Mouse (Mus musculus) embryo, embryonic 9.5 days (tissue): Measurements from ENCODE around the gene 1700001C02Rik.

ENCODE experiments used
- DNase-seq: peaks from one replicate; pipeline ENCODE4 v3.0.0-alpha.2; 2017; ENCODE audit errors: extremely low spot score

Gene 1700001C02Rik

GRCm38 (mm10) chr5:30465861-30466260 is at the start of gene 1700001C02Rik:
TSS of gene 1700001C02Rik (plus strand) at chr5:30466047.
- DNase-seq = no peak

GRCm38 (mm10) chr5:30416665-30417064 is 49.2 kb upstream of the 1700001C02Rik start:
- DNase-seq = no peak

- no peak for DNase-seq
These were observed 42.7 kb upstream of the 1700001C02Rik start for GRCm38 (mm10) chr5:30423121-30423520.

- peak; percentile 48 for DNase-seq
These were observed 42.1 kb upstream of the 1700001C02Rik start for GRCm38 (mm10) chr5:30423572-30424244.

GRCm38 (mm10) chr5:30427406-30427805 is 38.4 kb upstream of the 1700001C02Rik start:
- no peak for DNase-seq

- DNase-seq = no peak
These were observed 26.9 kb upstream of the 1700001C02Rik start for GRCm38 (mm10) chr5:30438931-30439330.

- DNase-seq = no peak
These were observed 25.4 kb upstream of the 1700001C02Rik start for GRCm38 (mm10) chr5:30440308-30440906.

GRCm38 (mm10) chr5:30442196-30442595 is 23.7 kb upstream of the 1700001C02Rik start:
- no peak for DNase-seq

GRCm38 (mm10) chr5:30444327-30444895 is 21.4 kb upstream of the 1700001C02Rik start:
- no peak for DNase-seq

- no peak for DNase-seq
These were observed 9.8 kb upstream of the 1700001C02Rik start for GRCm38 (mm10) chr5:30456056-30456455.

- peak; percentile 17 for DNase-seq
These were observed 5.7 kb upstream of the 1700001C02Rik start for GRCm38 (mm10) chr5:30460155-30460554.

GRCm38 (mm10) chr5:30461821-30462220 is 4.0 kb upstream of the 1700001C02Rik start, which contains the start of gene Otof:
TSS of gene Otof (minus strand) at chr5:30461932.
- no peak for DNase-seq

- no peak for DNase-seq
These were observed 468 bp downstream of the 1700001C02Rik start for GRCm38 (mm10) chr5:30466315-30466714.

- DNase-seq = no peak
These were observed 4.6 kb downstream of the 1700001C02Rik start for GRCm38 (mm10) chr5:30470454-30470853.

GRCm38 (mm10) chr5:30472148-30472547 is 6.3 kb downstream of the 1700001C02Rik start:
- no peak for DNase-seq

GRCm38 (mm10) chr5:30476534-30476933 is 10.7 kb downstream of the 1700001C02Rik start:
- DNase-seq = peak; percentile 22

- peak; percentile 81 for DNase-seq
These were observed 16.5 kb downstream of the 1700001C02Rik start for GRCm38 (mm10) chr5:30482319-30482718.

GRCm38 (mm10) chr5:30483533-30483932 is 17.7 kb downstream of the 1700001C02Rik start:
- DNase-seq = no peak

GRCm38 (mm10) chr5:30484591-30484990 is 18.7 kb downstream of the 1700001C02Rik start:
- DNase-seq = no peak

GRCm38 (mm10) chr5:30485136-30485535 is 19.3 kb downstream of the 1700001C02Rik start:
- no peak for DNase-seq

GRCm38 (mm10) chr5:30490215-30490614 is 24.4 kb downstream of the 1700001C02Rik start:
- no peak for DNase-seq

- no peak for DNase-seq
These were observed 25.0 kb downstream of the 1700001C02Rik start for GRCm38 (mm10) chr5:30490845-30491244.

- DNase-seq = no peak
These were observed 27.9 kb downstream of the 1700001C02Rik start for GRCm38 (mm10) chr5:30493723-30494122.
